Mouse (Mus musculus) limb, embryonic 14.5 days (tissue): ENCODE measurements around the gene Dag1. TPM values are rescaled to one million over a fixed set of nuclear protein-coding genes. Genes with fewer than 3 reads are reported as not detected.

Source experiments
- ATAC-seq: fragments of 200-750 bp; cut with Nextera tagmentation; 2 replicates; pipeline ENCODE4 v1.8.0; 2017; ENCODE audit warnings: low read depth, moderate number of reproducible peaks, moderate TSS enrichment; ENCODE audit not compliant: low FRiP score
- DNase-seq: peaks from one replicate; pipeline ENCODE4 v3.0.0-alpha.2; 2015; ENCODE audit warnings: low spot score
- H3K27ac ChIP-seq: fragments of 300-500 bp; sonication (generic); replicated peaks from 2 replicates; pipeline ENCODE4 v1.5.1; 2014; ENCODE audit warnings: low read depth, mild to moderate bottlenecking, low read length, moderate library complexity, mixed read lengths
- H3K27me3 ChIP-seq: fragments of 300-500 bp; sonication (generic); 2 replicates; pipeline ENCODE4 v1.6.1; 2014; ENCODE audit warnings: low read length, mixed read lengths; ENCODE audit not compliant: control insufficient read depth, insufficient read depth
- H3K36me3 ChIP-seq: fragments of 300-500 bp; sonication (generic); 2 replicates; pipeline ENCODE4 v1.6.1; 2014; ENCODE audit warnings: mild to moderate bottlenecking, low read length, moderate library complexity, mixed read lengths; ENCODE audit not compliant: control insufficient read depth, insufficient read depth
- H3K4me1 ChIP-seq: fragments of 300-500 bp; sonication (generic); 2 replicates; pipeline ENCODE4 v1.6.1; 2014; ENCODE audit warnings: antibody characterized with exemption, low read length, mixed read lengths; ENCODE audit not compliant: control insufficient read depth, insufficient read depth
- H3K4me2 ChIP-seq: fragments of 300-500 bp; sonication (generic); replicated peaks from 2 replicates; pipeline ENCODE4 v1.6.1; 2014; ENCODE audit warnings: low read depth, mild to moderate bottlenecking, low read length, moderate library complexity; ENCODE audit not compliant: severe bottlenecking
- H3K4me3 ChIP-seq: fragments of 300-500 bp; sonication (generic); replicated peaks from 2 replicates; pipeline ENCODE4 v1.5.1; 2014; ENCODE audit warnings: low read length
- H3K9ac ChIP-seq: fragments of 300-500 bp; sonication (generic); 2 replicates; pipeline ENCODE4 v1.6.1; 2014; ENCODE audit warnings: mild to moderate bottlenecking, low read depth, low read length, moderate library complexity; ENCODE audit not compliant: severe bottlenecking
- H3K9me3 ChIP-seq: fragments of 300-500 bp; sonication (generic); 2 replicates; pipeline ENCODE4 v1.6.1; 2016; ENCODE audit warnings: low read length; ENCODE audit not compliant: control insufficient read depth
- POLR2A ChIP-seq: fragments of 200-500 bp; IDR thresholded peaks from 2 replicates; pipeline ENCODE4 v1.8.0; 2012; ENCODE audit warnings: inconsistent platforms, mild to moderate bottlenecking, moderate library complexity, borderline replicate concordance; ENCODE audit not compliant: insufficient read depth, insufficient read length; ENCODE audit errors: extremely low read depth
- WGBS: fragments of 180-500 bp; shearing (Covaris S2); extraction: QIAGEN DNeasy Blood & Tissue Kit; methylation state at CpG from one replicate; pipeline ENCODE4 v1.1.7; 2014; 5-methylcytosine and 5-hydroxymethylcytosine counted together
- polyA plus RNA-seq, 2 experiments: library from polyadenylated mRNA; depleted of rRNA in 1 of 2; stranded (reverse) in 1 of 2; unstranded in 1 of 2; fragments of >200 nt; fragmentation: Nextera tagmentation in 1 of 2; extraction: Ambion mirVana in 1 of 2; gene quantifications; 2 replicates each; pipeline versions ENCODE4 v1.2.1 to v1.2.3; 2012 to 2014

The Dag1 gene
- polyA plus RNA-seq, 2 experiments, result 49.7 to 82.5 TPM

- WGBS, result 75% methylated on average over 5 of the region's 5 CpGs
- no peak for ATAC-seq
- Histone ChIP-seq H3K36me3 (no peaks in the 10 kb centered on the region), H3K4me3 (no peak overlapping the region), H3K9ac (no peak overlapping the region), H3K27ac (no peak overlapping the region), H3K9me3 (no peaks in the 10 kb centered on the region), H3K27me3 (no peaks in the 10 kb centered on the region), H3K4me1 (no peaks in the 10 kb centered on the region), H3K4me2 (no peak overlapping the region)
- TF ChIP-seq POLR2A, result no peak
- no peak for DNase-seq
Measured at GRCm38 (mm10) chr9:108172777-108173350, 90.9 kb downstream of the Dag1 start.

DNA sequence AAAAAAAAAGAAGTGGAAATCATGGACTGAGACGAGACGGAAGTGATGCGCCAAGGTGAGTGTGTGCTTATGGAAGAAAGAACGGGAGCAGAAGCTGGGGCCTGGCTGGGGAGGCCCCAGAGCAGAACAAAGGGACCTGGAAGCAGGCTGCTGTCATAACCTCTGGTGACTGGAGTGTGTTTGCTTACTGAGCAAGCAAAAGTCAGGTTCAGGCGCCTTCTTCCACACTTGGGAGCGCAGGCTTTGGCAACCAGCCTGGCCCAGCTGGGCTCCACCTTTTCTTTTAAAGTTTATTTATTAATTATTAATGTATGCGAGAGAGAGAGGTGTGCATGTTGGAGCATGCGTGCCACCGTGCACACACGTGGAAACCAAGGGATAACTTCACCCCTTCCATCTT lies 94.0 kb downstream of the Dag1 start:
- no peak for DNase-seq

GRCm38 (mm10) chr9:108165143-108165542 lies 98.6 kb downstream of the Dag1 start:
- 57% methylated on average over 8 of the region's 8 CpGs for WGBS
- no peak for ATAC-seq
- no peaks in the 10 kb centered on the region for H3K27me3 ChIP-seq
- H3K9ac ChIP-seq, result no peak overlapping the region
- no peak for TF ChIP-seq POLR2A
- DNase-seq, result no peak
- no peaks in the 10 kb centered on the region for H3K9me3 ChIP-seq
- no peak overlapping the region for H3K4me2 ChIP-seq
- no peaks in the 10 kb centered on the region for H3K36me3 ChIP-seq
- no peak overlapping the region for H3K4me3 ChIP-seq
- H3K27ac ChIP-seq, result no peak overlapping the region
- H3K4me1 ChIP-seq, result no peaks in the 10 kb centered on the region

More for the DNA sequence above, 94.0 kb downstream of the Dag1 start:
- Histone ChIP-seq H3K4me2 (no peak overlapping the region), H3K9ac (no peak overlapping the region), H3K36me3 (no peaks in the 10 kb centered on the region), H3K9me3 (no peaks in the 10 kb centered on the region), H3K27me3 (no peaks in the 10 kb centered on the region), H3K4me1 (no peaks in the 10 kb centered on the region), H3K4me3 (no peak overlapping the region), H3K27ac (no peak overlapping the region)
- TF ChIP-seq POLR2A, result no peak
- 81% methylated on average over 10 of the region's 10 CpGs for WGBS
- ATAC-seq, result no peak

DNA sequence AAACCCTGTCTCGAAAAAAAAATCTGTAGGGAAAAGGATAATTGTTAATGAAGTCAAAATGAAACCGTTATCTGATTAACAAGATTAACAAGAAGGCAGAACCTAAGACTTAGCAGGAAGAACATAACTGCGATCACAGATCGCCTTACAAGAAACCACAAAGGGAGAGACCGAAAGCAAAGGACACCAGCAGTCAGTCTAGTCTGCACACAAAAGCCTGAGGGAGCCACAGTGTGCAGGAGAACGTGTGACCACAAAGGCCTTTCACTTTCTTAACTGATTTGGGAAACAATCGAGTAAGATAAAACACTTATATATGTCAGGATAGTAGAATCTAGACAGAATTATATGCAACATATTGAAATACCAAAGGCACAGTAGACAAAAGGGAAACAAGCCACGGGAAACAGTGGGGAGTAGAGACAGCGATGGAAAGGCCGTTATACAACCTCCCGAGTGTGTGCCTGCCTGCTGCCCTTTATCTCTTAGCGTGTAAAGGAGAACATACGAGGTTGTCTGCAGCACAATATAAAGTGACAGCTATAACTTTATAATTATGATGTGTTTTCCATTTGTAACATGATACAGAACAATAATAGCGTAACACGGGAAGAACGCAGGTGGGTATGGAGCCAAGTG lies 100.0 kb downstream of the Dag1 start:
- Histone ChIP-seq H3K27ac (no peak overlapping the region), H3K27me3 (no peaks in the 10 kb centered on the region), H3K4me1 (no peaks in the 10 kb centered on the region), H3K36me3 (no peaks in the 10 kb centered on the region), H3K9me3 (no peaks in the 10 kb centered on the region), H3K9ac (no peak overlapping the region), H3K4me3 (no peak overlapping the region), H3K4me2 (no peak overlapping the region)
- no peak for DNase-seq
- no peak for ATAC-seq
- TF ChIP-seq POLR2A, result no peak
- 77% methylated on average over 16 of the region's 16 CpGs for WGBS

- Histone ChIP-seq H3K9ac (no peak overlapping the region), H3K27me3 (no peaks in the 10 kb centered on the region), H3K4me2 (no peak overlapping the region), H3K9me3 (no peaks in the 10 kb centered on the region), H3K4me3 (no peak overlapping the region), H3K36me3 (no peaks in the 10 kb centered on the region), H3K27ac (no peak overlapping the region), H3K4me1 (no peaks in the 10 kb centered on the region)
- ATAC-seq (no peak), DNase-seq (no peak)
- TF ChIP-seq POLR2A, result no peak
- 66% methylated on average over 7 of the region's 7 CpGs for WGBS
Measured at GRCm38 (mm10) chr9:108157891-108158290, 105.9 kb downstream of the Dag1 start.
